Mouse (Mus musculus) cerebellum, postnatal 4 days (tissue): ENCODE results near the gene Atg4c.

Experiments
- DNase-seq, 2 experiments: peaks; one replicate each; pipeline ENCODE4 v3.0.0; 2022; ENCODE audit warnings: low spot score in 2 of 2, mixed read lengths in 1 of 2

Atg4c gene

DNA sequence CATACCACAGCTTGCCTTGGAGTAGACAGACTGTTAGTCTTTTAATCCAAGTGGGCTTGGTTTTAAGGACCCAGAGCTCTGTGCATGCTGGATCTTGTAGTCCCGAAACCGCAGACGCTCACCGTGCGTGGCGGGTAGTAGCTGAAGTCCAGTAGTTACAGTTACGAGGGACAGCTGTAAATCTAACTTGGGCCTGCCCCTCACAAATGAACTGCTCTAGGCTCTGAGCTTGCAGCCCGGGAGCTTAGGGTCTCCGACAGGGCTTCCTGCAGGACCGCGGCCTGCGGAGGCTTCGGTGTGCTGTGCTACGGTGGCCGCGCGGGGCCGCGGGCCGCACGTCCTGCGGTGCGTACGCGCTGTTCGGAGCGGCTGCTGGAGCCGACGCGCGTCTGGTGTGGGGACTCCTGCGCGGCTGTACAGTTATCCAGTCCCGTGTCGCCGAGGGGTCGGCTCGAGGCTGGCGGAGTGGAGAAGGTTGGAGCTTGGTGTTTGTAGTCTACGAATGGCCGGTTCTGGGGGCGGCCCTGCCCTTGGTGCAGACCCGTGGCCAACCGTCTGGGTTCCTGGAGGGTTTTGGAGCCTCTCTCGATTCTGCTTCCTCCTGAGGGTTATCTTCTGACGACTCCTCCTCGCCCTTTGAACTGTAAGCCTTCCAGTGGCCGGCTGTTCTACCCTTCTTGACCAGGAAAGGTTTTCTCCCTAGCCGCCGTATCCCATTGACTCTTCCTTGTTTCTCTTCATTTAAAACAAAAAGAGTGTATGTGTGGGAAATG is at the start of gene Atg4c:
Gene Atg4c (plus strand): TSS at position 125 of the 773 bp plus-strand sequence.
- DNase-seq: peak; percentile 55 to 81

DNA sequence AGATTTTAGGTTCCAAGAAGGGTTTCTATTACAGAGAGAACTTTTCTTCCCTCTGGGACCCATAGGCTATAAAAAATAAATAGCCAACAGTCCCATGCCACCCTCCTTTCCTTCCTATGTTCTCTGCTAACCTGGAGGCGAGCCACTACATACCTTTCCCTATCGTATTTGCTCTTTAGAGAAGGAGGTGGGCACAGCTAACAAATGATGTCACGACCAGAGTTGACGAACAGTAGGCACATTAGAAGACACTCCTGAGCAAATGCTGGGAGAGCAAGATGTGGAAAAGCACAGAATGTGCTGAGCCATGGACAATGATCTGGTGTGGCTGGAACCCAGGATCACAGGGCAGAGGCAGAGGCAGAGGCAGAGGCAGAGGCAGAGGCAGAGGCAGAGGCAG is 42.3 kb upstream of the Atg4c start:
- no peak for DNase-seq

DNA sequence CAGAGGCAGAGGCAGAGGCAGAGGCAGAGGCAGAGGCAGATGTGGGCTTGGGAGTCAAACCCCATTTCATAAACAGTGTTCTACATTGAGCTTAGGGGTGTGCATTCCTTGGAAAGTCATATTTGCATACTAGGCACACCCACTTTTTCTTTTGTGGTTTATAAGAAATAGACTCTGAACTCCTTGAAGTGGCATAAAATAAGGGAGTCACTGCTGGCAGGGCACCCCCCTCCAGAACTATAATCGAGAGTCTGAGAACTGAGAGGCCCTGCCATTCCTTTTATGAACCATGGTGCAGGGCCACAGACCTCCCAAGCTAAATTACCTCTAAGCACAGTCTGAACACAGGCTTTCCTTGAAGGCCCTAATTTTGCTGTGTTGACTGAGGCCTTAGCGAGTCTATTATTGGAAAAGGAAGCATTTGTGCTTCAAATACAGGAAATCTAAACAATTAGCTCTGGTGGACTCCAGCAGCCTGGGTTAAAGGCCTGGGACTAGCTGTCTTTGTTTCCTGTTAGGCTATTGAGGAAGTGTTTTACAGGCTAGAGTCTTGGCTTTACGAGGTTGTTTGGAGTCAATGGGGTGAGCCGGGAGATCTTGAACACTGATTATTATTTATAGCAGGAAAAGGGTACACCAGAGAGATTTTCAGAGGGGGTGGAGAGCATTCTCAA is 41.7 kb upstream of the Atg4c start:
- DNase-seq: no peak

- no peak for DNase-seq
Measured at GRCm38 (mm10) chr4:99156641-99157307, 37.0 kb upstream of the Atg4c start.

GRCm38 (mm10) chr4:99158495-99158894 is 35.2 kb upstream of the Atg4c start:
- no peak for DNase-seq

GRCm38 (mm10) chr4:99160414-99160813 is 33.3 kb upstream of the Atg4c start:
- DNase-seq: no peak

GRCm38 (mm10) chr4:99160899-99161298 is 32.8 kb upstream of the Atg4c start:
- no peak for DNase-seq

DNA sequence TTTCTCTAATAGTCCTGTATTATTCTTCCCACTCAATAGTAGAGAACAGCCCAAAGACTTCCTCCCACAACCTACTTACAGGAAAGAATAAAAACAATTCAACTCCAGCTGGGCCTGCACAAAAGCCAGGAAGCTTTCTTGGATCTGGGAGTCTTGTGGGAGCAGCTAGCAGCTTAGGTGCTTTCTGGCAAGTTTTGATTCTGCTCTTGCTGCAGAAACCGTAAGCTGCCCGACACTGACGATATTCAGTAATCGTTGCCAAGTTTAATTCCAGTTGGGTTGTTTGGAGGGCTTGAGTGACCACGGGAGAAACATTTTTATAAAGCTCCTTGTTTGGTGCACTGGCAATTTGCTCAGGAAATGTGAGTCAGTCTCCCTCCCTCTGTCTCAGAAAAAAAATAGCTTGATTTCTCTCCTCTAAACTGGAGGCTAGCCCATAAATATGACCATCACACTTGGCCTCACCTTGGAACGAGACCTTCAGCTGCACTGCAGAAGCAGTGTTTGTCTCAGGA is 32.2 kb upstream of the Atg4c start:
- no peak for DNase-seq

- no peak for DNase-seq
Measured at GRCm38 (mm10) chr4:99163001-99163400, 30.7 kb upstream of the Atg4c start.

DNA sequence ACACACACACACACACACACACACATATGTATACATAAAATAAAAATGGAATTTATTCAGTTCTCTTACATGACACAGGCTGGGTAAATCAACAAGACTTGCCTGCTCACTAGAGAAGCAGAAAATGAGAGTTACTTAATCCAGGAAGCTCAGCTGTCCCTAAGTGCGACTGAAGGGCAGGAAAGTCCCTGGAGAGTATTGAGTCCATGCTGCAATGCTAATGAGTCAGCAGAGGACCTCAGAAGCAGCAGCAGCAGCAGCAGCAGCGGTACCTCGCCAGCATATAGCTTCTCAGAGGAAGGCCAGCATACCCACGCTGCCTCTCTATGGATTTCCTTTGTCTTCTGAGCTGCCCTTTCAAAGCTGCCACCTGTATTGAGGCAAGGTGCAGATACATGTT is 30.2 kb upstream of the Atg4c start:
- DNase-seq: no peak

GRCm38 (mm10) chr4:99168869-99169268 is 24.9 kb upstream of the Atg4c start:
- no peak for DNase-seq

DNA sequence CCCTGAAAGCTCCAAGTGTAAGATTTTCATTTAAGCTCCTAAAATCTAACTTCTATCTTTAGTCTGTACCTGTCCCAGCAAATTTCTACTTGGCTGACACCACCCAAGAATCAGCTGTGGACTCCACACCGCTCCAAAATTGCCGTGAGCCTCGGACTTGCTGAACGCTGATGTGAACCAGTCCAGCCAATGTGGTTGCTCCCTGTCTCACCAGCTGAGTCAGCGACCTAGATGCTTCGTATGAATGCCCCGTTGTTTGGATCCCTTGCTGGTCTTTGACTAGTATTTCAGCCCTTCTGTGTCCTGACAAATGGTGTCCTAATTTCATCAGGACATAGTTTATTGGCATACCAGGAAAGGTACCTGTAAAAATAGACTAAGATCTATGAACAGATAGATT is 19.5 kb upstream of the Atg4c start:
- DNase-seq: no peak

DNA sequence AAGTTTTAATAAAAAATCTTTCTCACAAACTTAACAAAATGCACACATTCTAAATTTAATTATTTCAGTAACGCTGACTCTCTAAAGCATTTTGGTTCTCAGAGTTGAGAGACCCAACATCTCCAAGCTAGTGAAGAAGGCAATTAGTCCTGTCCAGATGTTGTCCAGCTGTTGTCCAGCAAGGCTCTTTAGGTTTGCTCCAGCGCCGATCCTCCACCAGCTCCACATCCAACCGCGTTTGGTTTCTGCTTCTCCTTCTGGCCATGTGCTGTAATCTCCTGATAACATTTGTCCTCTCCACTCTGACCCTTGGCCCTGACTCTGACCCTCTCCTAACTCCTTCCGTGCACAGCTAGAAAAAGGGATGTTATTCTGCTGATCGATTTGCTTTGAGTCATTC is 16.9 kb upstream of the Atg4c start:
- DNase-seq: no peak

DNA sequence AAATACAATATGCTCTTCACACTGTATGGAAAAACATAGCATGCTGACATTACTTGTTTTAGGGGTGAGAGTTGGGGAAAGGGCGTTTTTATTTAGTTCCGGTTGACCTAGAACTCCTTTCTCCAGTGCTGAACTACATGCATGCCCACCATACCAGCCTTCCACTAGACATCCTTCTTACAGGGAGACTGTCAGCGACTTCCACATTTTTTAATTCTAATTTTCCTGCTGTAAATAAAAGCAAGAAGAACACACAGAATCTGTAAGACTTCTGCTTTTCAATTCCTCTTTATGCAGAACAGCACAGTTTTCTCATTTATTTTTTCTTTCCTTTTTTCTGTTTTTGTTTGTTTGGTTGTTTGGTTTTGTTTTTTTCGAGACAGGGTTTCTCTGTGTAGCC is 16.5 kb upstream of the Atg4c start:
- DNase-seq: no peak

DNA sequence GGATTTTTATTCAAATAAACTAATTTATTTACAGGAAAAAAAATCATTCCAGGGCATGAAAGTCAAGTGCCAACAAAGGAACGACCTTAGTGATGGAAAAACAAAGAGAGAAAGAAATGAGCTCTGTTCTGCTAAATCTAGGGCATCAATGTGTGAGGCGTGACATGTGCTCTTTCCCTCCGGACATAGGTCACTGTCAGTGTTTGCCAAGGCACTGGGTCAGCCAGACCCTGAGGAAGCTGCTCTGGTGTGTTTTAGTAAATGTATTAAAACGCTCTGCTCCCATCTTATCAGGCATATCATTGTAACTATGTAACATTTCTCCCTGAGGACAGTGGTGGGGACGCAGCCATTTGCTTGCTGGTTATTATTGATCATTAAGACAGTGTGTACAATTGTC is 14.9 kb upstream of the Atg4c start:
- DNase-seq: no peak

DNA sequence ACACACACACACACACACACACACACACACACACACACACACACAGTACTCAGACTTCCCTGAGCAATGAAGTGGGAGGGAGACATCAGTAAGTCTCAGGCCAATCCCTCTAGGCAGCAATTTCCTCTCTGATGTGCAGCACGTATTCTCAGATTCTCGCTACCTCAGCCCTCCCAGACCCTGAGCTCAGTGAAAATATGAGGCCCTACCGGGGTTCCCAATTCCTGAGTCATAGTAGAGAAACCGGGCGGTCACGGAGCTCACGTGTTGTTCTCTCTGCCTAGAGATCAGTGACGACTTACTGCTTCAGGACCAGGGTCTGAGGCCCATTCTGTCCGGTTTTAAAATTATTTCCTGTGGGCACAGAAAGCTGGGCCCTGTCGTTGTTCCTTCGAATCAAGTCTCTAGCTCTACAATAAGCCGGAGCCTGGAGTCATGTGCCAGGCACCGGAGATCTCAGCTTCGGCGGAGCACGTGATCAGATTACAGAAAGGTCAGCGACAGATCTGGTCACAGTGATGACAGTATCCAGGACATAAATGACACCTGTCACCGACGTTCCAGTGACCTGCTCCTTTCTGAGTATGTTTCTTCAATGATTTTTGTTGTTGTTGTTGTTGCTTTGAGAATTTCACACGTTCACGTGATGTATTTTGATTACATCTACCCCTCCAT is 14.2 kb upstream of the Atg4c start:
- no peak for DNase-seq

DNA sequence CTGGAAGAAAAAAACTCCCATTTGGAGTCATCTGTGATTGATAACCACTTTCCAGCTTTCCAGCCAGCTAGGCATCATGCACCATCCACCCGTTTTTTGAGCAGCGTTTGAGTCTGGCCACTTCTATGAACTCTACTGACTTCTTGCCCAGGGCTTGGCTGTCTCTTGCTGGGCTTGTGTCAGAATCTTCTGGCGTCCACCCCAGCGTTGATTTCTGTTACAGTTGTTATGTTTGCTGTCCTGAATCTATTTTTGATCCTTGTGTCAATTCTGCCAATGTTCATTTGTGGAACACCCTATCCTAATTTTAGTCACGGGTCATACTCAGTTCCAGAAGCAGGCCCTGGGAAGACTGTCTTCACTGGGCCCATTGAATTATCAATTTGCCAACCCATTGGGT is 12.8 kb upstream of the Atg4c start:
- DNase-seq: no peak

DNA sequence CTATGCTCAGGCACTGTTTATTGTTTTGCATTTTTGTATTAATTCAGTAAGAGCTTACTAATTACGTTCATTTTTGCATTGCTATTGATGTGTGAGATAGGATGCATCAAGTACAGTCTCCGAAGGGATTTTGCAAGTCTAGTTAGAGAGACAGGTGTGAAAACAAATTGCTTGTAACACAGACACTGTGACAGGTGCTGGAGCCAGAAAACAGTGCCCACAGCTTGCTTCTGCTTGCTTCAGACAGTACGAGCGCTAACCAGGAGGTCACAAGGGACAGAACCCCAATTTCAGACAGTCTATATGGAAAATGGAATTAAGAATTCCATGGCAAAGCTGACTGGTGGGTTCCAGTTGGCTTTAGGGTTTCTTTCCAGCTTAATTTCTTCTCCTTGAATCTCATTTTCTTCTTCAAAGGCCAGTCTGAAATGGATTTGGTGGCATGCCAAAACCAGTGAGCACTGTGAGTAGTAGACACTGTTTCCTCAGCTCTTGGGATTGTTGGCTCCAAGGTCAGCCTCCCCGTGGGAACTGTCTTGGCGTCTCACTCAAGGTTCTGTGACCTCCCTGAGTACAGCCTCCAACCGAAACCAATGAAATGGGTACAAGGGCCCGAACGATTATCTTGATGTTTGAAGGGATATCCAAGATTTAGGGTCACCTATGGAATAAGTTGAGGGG is 11.9 kb upstream of the Atg4c start:
- no peak for DNase-seq

GRCm38 (mm10) chr4:99182660-99183431 is 10.9 kb upstream of the Atg4c start:
- DNase-seq: no peak

- no peak for DNase-seq
Measured at GRCm38 (mm10) chr4:99184678-99185077, 9.1 kb upstream of the Atg4c start.

DNA sequence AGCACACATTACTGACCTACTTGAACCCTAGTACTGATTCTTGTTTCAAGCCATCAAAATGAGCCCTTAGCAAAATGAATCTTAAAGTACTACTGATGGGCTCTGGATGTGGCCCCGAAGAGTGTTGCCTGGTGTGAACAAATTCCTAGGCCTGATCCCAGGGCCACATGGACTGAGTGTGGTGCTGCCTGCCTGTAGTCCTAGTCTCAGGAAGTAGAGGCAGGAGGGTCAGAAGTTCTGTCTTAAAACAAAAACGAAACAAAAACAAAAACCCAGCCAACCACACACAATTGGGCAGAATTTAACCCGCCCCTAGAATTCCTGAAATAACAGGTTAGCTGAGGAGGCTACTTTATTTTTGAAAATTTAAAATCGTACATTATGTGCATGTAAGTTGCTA is 8.4 kb upstream of the Atg4c start:
- no peak for DNase-seq
